Comparison of ENCODE assay signal across 15 mouse cellular contexts in the genomic region with DNA sequence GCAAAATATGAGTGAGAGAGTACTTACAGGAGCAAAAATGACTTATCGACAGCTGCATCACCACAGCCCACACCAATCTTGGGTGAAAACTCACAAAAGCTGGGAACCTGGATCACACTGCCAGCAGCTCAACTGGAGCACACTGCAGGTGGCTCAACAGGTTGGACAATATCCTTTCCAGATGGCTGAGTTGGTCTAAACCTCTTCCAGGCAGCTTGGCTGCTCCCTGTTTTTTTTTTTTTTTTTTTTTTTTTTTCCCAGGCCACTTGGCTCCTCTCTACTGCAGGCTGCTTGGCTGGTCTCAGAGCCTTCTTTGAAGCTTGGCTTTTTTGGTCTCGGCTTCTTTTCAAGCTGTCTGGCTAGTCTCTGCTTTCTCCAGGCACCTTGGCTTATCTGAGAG.
"Had no signal": no experiment of that assay in that cellular context is flagged by ENCODE, and none has a peak within 500 bp of the region (broad histone marks: within the 10 kb centered on the region; RNA-seq: fewer than 3 reads in every experiment).

No protein-coding gene starts in this region.

- DNase-seq: kidney, postnatal 14 days; kidney, postnatal 4 days; left cerebral cortex, postnatal 4 days; liver, embryonic 13.5 days; lung, adult 2 months; lung, postnatal 14 days; lung, postnatal 4 days; midbrain, embryonic 14.5 days; right cerebral cortex, postnatal 14 days; right cerebral cortex, postnatal 4 days; thymus, adult 2 months; thymus, postnatal 14 days; thymus, postnatal 4 days had no signal

- H3K27ac ChIP-seq: limb, embryonic 13.5 days; liver, embryonic 13.5 days; stomach, postnatal 0 days had no signal

- H3K4me3 ChIP-seq: limb, embryonic 13.5 days; liver, embryonic 13.5 days had no signal

- H3K9ac ChIP-seq: limb, embryonic 13.5 days; liver, embryonic 13.5 days had no signal

- H3K27me3 ChIP-seq: limb, embryonic 13.5 days; liver, embryonic 13.5 days had no signal

- H3K9me3 ChIP-seq: limb, embryonic 13.5 days; liver, embryonic 13.5 days had no signal

- H3K4me1 ChIP-seq: limb, embryonic 13.5 days; liver, embryonic 13.5 days had no signal

- H3K36me3 ChIP-seq: limb, embryonic 13.5 days; liver, embryonic 13.5 days had no signal
